Mouse (Mus musculus) left cerebral cortex, postnatal 36 days (tissue): Measurements from ENCODE around the gene Tmem29. TPM values are rescaled to one million over a fixed set of nuclear protein-coding genes. Genes with fewer than 3 reads are reported as not detected.

Experiments used
- total RNA-seq, 2 experiments: library from RNA; stranded (reverse); gene quantifications; 2 replicates each; pipeline ENCODE4 v1.2.3; 2021

Tmem29 gene
- total RNA-seq, 2 experiments from 2014 or later = 35.6 to 45.2 TPM

Other genes with a start within 250 kb of the Tmem29 start
- 1 to 10 TPM; 5.2 to 6.5 TPM for gene Alas2, start 88.2 kb upstream of the Tmem29 start, total RNA-seq
- 1 to 10 TPM in 1 of 2 experiments, under 1 TPM in 1; 0.52 to 1.7 TPM for gene Pfkfb1, start 129.1 kb upstream of the Tmem29 start, total RNA-seq
- 10 to 100 TPM in 1 of 2 experiments, 1 to 10 TPM in 1; 8.6 to 19.2 TPM for gene Apex2, start 130.7 kb upstream of the Tmem29 start, total RNA-seq
- 100 to 1,000 TPM; 119 to 158 TPM for gene Tro, start 198.4 kb upstream of the Tmem29 start, total RNA-seq